Mouse (Mus musculus): ENCODE data around the gene Cd3eap. TPM values are rescaled to one million over a fixed set of nuclear protein-coding genes. Genes with fewer than 3 reads are reported as not detected.

Cd3eap gene
- total and polyA plus RNA-seq, 2 experiments from 2014 or later: 14.0 to 21.6 TPM

- Histone ChIP-seq H3K9ac (replicated peaks; ENCODE audit: low read length, poor library complexity, severe bottlenecking) (0 out of 2 replicates have a peak overlapping the region, but pooled peaks have one; percentile 34), H3K4me2 (ENCODE audit: low read depth, low read length, poor library complexity, severe bottlenecking) (peak overlapping the region; percentile 66), H3K4me3 (ENCODE audit: low read depth, low read length) (peak overlapping the region; percentile 36), H3K36me3 (ENCODE audit: insufficient read depth, low read length) (no peaks in the 10 kb centered on the region), H3K27me3 (ENCODE audit: insufficient read depth, low read length) (no peaks in the 10 kb centered on the region), H3K4me1 (ENCODE audit: insufficient read depth, low read length) (peaks cover 5% of the 10 kb centered on the region), H3K27ac (ENCODE audit: low read depth, low read length) (peak overlapping the region; percentile 8; the same call in 1 of the 2 replicates), H3K9me3 (ENCODE audit: low read length) (no peaks in the 10 kb centered on the region)
- WGBS: 0% methylated on average over 18 of the region's 20 CpGs
- DNase-seq (ENCODE audit: low spot score) (peak; percentile 61), ATAC-seq (ENCODE audit: low FRiP score) (peak; percentile 55; the same call in 1 of the 2 replicates)
- TF ChIP-seq CTCF (IDR thresholded peaks at IDR 0.05): no peak
Measured at GRCm38 (mm10) chr7:19326359-19326758, 32.9 kb downstream of the Cd3eap start.

- ATAC-seq (ENCODE audit: low FRiP score) (no peak), DNase-seq (ENCODE audit: low spot score) (no peak)
- H3K4me1 ChIP-seq (ENCODE audit: insufficient read depth, low read length): peaks cover 5% of the 10 kb centered on the region
- no peak overlapping the region for H3K4me3 ChIP-seq (ENCODE audit: low read depth, low read length)
- H3K27ac ChIP-seq (ENCODE audit: low read depth, low read length): no peak overlapping the region
- TF ChIP-seq CTCF (IDR thresholded peaks at IDR 0.05): no peak
- WGBS: 75% methylated on average over 21 of the region's 21 CpGs
- no peaks in the 10 kb centered on the region for H3K9me3 ChIP-seq (ENCODE audit: low read length)
- H3K4me2 ChIP-seq (ENCODE audit: low read depth, low read length, poor library complexity, severe bottlenecking): no peak overlapping the region
- no peaks in the 10 kb centered on the region for H3K36me3 ChIP-seq (ENCODE audit: insufficient read depth, low read length)
- no peak overlapping the region for H3K9ac ChIP-seq (replicated peaks; ENCODE audit: low read length, poor library complexity, severe bottlenecking)
- no peaks in the 10 kb centered on the region for H3K27me3 ChIP-seq (ENCODE audit: insufficient read depth, low read length)
Measured at GRCm38 (mm10) chr7:19325262-19326199, 33.8 kb downstream of the Cd3eap start.

- peaks cover 10% of the 10 kb centered on the region for H3K4me1 ChIP-seq (ENCODE audit: insufficient read depth, low read length)
- no peak for TF ChIP-seq CTCF (IDR thresholded peaks at IDR 0.05)
- WGBS: 84% methylated on average over 11 of the region's 11 CpGs
- no peak overlapping the region for H3K9ac ChIP-seq (replicated peaks; ENCODE audit: low read length, poor library complexity, severe bottlenecking)
- H3K9me3 ChIP-seq (ENCODE audit: low read length): no peaks in the 10 kb centered on the region
- H3K27me3 ChIP-seq (ENCODE audit: insufficient read depth, low read length): no peaks in the 10 kb centered on the region
- DNase-seq (ENCODE audit: low spot score) (no peak), ATAC-seq (ENCODE audit: low FRiP score) (no peak)
- H3K27ac ChIP-seq (ENCODE audit: low read depth, low read length): no peak overlapping the region
- H3K36me3 ChIP-seq (ENCODE audit: insufficient read depth, low read length): no peaks in the 10 kb centered on the region
- no peak overlapping the region for H3K4me3 ChIP-seq (ENCODE audit: low read depth, low read length)
- H3K4me2 ChIP-seq (ENCODE audit: low read depth, low read length, poor library complexity, severe bottlenecking): no peak overlapping the region
Measured at GRCm38 (mm10) chr7:19324221-19324620, 35.1 kb downstream of the Cd3eap start.

- H3K27me3 ChIP-seq (ENCODE audit: insufficient read depth, low read length): no peaks in the 10 kb centered on the region
- peaks cover 10% of the 10 kb centered on the region for H3K4me1 ChIP-seq (ENCODE audit: insufficient read depth, low read length)
- ATAC-seq (ENCODE audit: low FRiP score): no peak
- no peak for DNase-seq (ENCODE audit: low spot score)
- no peaks in the 10 kb centered on the region for H3K9me3 ChIP-seq (ENCODE audit: low read length)
- no peak overlapping the region for H3K27ac ChIP-seq (ENCODE audit: low read depth, low read length)
- H3K36me3 ChIP-seq (ENCODE audit: insufficient read depth, low read length): no peaks in the 10 kb centered on the region
- no peak overlapping the region for H3K4me3 ChIP-seq (ENCODE audit: low read depth, low read length)
- H3K9ac ChIP-seq (replicated peaks; ENCODE audit: low read length, poor library complexity, severe bottlenecking): no peak overlapping the region
- no peak overlapping the region for H3K4me2 ChIP-seq (ENCODE audit: low read depth, low read length, poor library complexity, severe bottlenecking)
- WGBS: 61% methylated on average over 9 of the region's 9 CpGs
- no peak for TF ChIP-seq CTCF (IDR thresholded peaks at IDR 0.05)
Measured at GRCm38 (mm10) chr7:19322489-19322888, 36.8 kb downstream of the Cd3eap start.

- H3K9ac ChIP-seq (replicated peaks; ENCODE audit: low read length, poor library complexity, severe bottlenecking): no peak overlapping the region
- no peak overlapping the region for H3K4me3 ChIP-seq (ENCODE audit: low read depth, low read length)
- H3K9me3 ChIP-seq (ENCODE audit: low read length): no peaks in the 10 kb centered on the region
- WGBS: 71% methylated on average over 5 of the region's 5 CpGs
- ATAC-seq (ENCODE audit: low FRiP score) (no peak), DNase-seq (ENCODE audit: low spot score) (no peak)
- no peak for TF ChIP-seq CTCF (IDR thresholded peaks at IDR 0.05)
- no peaks in the 10 kb centered on the region for H3K27me3 ChIP-seq (ENCODE audit: insufficient read depth, low read length)
- H3K4me1 ChIP-seq (ENCODE audit: insufficient read depth, low read length): peaks cover 7% of the 10 kb centered on the region
- H3K27ac ChIP-seq (ENCODE audit: low read depth, low read length): no peak overlapping the region
- no peak overlapping the region for H3K4me2 ChIP-seq (ENCODE audit: low read depth, low read length, poor library complexity, severe bottlenecking)
- H3K36me3 ChIP-seq (ENCODE audit: insufficient read depth, low read length): no peaks in the 10 kb centered on the region
Measured at GRCm38 (mm10) chr7:19321464-19321863, 37.8 kb downstream of the Cd3eap start.

GRCm38 (mm10) chr7:19320637-19321036, 38.6 kb downstream of the Cd3eap start:
- 35% methylated on average over 7 of the region's 7 CpGs for WGBS
- Histone ChIP-seq H3K4me3 (ENCODE audit: low read depth, low read length) (peak overlapping the region; percentile 40; the same call in 1 of the 2 replicates), H3K27ac (ENCODE audit: low read depth, low read length) (no peak overlapping the region), H3K4me1 (ENCODE audit: insufficient read depth, low read length) (peaks cover 5% of the 10 kb centered on the region; the same call in 1 of the 2 replicates), H3K4me2 (ENCODE audit: low read depth, low read length, poor library complexity, severe bottlenecking) (peak overlapping the region; percentile 79), H3K36me3 (ENCODE audit: insufficient read depth, low read length) (no peaks in the 10 kb centered on the region), H3K9me3 (ENCODE audit: low read length) (no peaks in the 10 kb centered on the region), H3K9ac (replicated peaks; ENCODE audit: low read length, poor library complexity, severe bottlenecking) (no peak overlapping the region; the same call in 1 of the 2 replicates), H3K27me3 (ENCODE audit: insufficient read depth, low read length) (no peaks in the 10 kb centered on the region)
- DNase-seq (ENCODE audit: low spot score) (no peak), ATAC-seq (ENCODE audit: low FRiP score) (no peak)
- TF ChIP-seq CTCF (IDR thresholded peaks at IDR 0.05): no peak

All from midbrain, postnatal 0 days (tissue).